Mouse (Mus musculus): Measurements from ENCODE around the gene Prune2. TPM values are rescaled to one million over a fixed set of nuclear protein-coding genes. Genes with fewer than 3 reads are reported as not detected.
A peak's percentile ranks its signal among the peaks of the same experiment; 100 is the strongest.
"Not testable (repeated sequence)": the region's sequence is repeated elsewhere in the genome, so short reads cannot be mapped to it uniquely, and the experiment has no call there.

The Prune2 gene
- polyA plus RNA-seq, 1 experiment, result 10.9 TPM

GRCm38 (mm10) chr19:17159676-17160075 lies 203.8 kb downstream of the Prune2 start:
- TF ChIP-seq EP300 (IDR thresholded peaks at IDR 0.05; ENCODE audit: insufficient read depth, low read depth, low read length) (no peak), POLR2A (IDR thresholded peaks at IDR 0.05; ENCODE audit: insufficient read depth, low read length) (no peak), CTCF (IDR thresholded peaks at IDR 0.05; ENCODE audit: low read depth, low read length) (no peak)
- no peak overlapping the region for H3K27ac ChIP-seq (ENCODE audit: insufficient read depth, low read length)
- H3K9me3 ChIP-seq (replicated peaks; ENCODE audit: control insufficient read depth, insufficient read depth, low read length, poor library complexity, severe bottlenecking), result no peaks in the 10 kb centered on the region
- no peak overlapping the region for H3K9ac ChIP-seq (ENCODE audit: low read depth, poor library complexity, severe bottlenecking)
- H3K4me3 ChIP-seq (ENCODE audit: low read depth, low read length), result no peak overlapping the region
- no peaks in the 10 kb centered on the region for H3K27me3 ChIP-seq (ENCODE audit: control insufficient read depth, insufficient read depth, low read length, poor library complexity, severe bottlenecking)
- no peaks in the 10 kb centered on the region for H3K4me1 ChIP-seq (ENCODE audit: control insufficient read depth, insufficient read depth, low read length)
- no peaks in the 10 kb centered on the region for H3K36me3 ChIP-seq (ENCODE audit: control insufficient read depth, insufficient read depth, low read length, poor library complexity, severe bottlenecking)

GRCm38 (mm10) chr19:17160231-17160630 lies 204.3 kb downstream of the Prune2 start:
- Histone ChIP-seq H3K9ac (ENCODE audit: low read depth, poor library complexity, severe bottlenecking) (no peak overlapping the region), H3K36me3 (ENCODE audit: control insufficient read depth, insufficient read depth, low read length, poor library complexity, severe bottlenecking) (no peaks in the 10 kb centered on the region)
- TF ChIP-seq POLR2A (IDR thresholded peaks at IDR 0.05; ENCODE audit: insufficient read depth, low read length) (no peak), CTCF (IDR thresholded peaks at IDR 0.05; ENCODE audit: low read depth, low read length) (no peak), EP300 (IDR thresholded peaks at IDR 0.05; ENCODE audit: insufficient read depth, low read depth, low read length) (no peak)

GRCm38 (mm10) chr19:17163511-17163953 lies 207.6 kb downstream of the Prune2 start:
- no peaks in the 10 kb centered on the region for H3K9me3 ChIP-seq (replicated peaks; ENCODE audit: control insufficient read depth, insufficient read depth, low read length, poor library complexity, severe bottlenecking)
- H3K4me3 ChIP-seq (ENCODE audit: low read depth, low read length), result no peak overlapping the region
- no peak overlapping the region for H3K27ac ChIP-seq (ENCODE audit: insufficient read depth, low read length)
- H3K36me3 ChIP-seq (ENCODE audit: control insufficient read depth, insufficient read depth, low read length, poor library complexity, severe bottlenecking), result peaks cover 4% of the 10 kb centered on the region; the same call in 1 of the 2 replicates
- no peaks in the 10 kb centered on the region for H3K27me3 ChIP-seq (ENCODE audit: control insufficient read depth, insufficient read depth, low read length, poor library complexity, severe bottlenecking)
- no peak overlapping the region for H3K9ac ChIP-seq (ENCODE audit: low read depth, poor library complexity, severe bottlenecking)
- H3K4me1 ChIP-seq (ENCODE audit: control insufficient read depth, insufficient read depth, low read length), result no peaks in the 10 kb centered on the region
- no peak for TF ChIP-seq EP300 (IDR thresholded peaks at IDR 0.05; ENCODE audit: insufficient read depth, low read depth, low read length)
- TF ChIP-seq CTCF (IDR thresholded peaks at IDR 0.05; ENCODE audit: low read depth, low read length), result peak; percentile 67

More at GRCm38 (mm10) chr19:17160231-17160630, 204.3 kb downstream of the Prune2 start:
- no peaks in the 10 kb centered on the region for H3K4me1 ChIP-seq (ENCODE audit: control insufficient read depth, insufficient read depth, low read length)
- no peaks in the 10 kb centered on the region for H3K9me3 ChIP-seq (replicated peaks; ENCODE audit: control insufficient read depth, insufficient read depth, low read length, poor library complexity, severe bottlenecking)
- H3K27ac ChIP-seq (ENCODE audit: insufficient read depth, low read length), result no peak overlapping the region
- no peaks in the 10 kb centered on the region for H3K27me3 ChIP-seq (ENCODE audit: control insufficient read depth, insufficient read depth, low read length, poor library complexity, severe bottlenecking)
- no peak overlapping the region for H3K4me3 ChIP-seq (ENCODE audit: low read depth, low read length)

GRCm38 (mm10) chr19:17166288-17166687 lies 210.4 kb downstream of the Prune2 start:
- H3K4me1 ChIP-seq (ENCODE audit: control insufficient read depth, insufficient read depth, low read length), result no peaks in the 10 kb centered on the region
- no peak overlapping the region for H3K27ac ChIP-seq (ENCODE audit: insufficient read depth, low read length)
- H3K36me3 ChIP-seq (ENCODE audit: control insufficient read depth, insufficient read depth, low read length, poor library complexity, severe bottlenecking), result peaks cover 5% of the 10 kb centered on the region; the same call in 1 of the 2 replicates
- no peaks in the 10 kb centered on the region for H3K9me3 ChIP-seq (replicated peaks; ENCODE audit: control insufficient read depth, insufficient read depth, low read length, poor library complexity, severe bottlenecking)
- no peak overlapping the region for H3K4me3 ChIP-seq (ENCODE audit: low read depth, low read length)
- TF ChIP-seq POLR2A (IDR thresholded peaks at IDR 0.05; ENCODE audit: insufficient read depth, low read length) (no peak), CTCF (IDR thresholded peaks at IDR 0.05; ENCODE audit: low read depth, low read length) (no peak), EP300 (IDR thresholded peaks at IDR 0.05; ENCODE audit: insufficient read depth, low read depth, low read length) (no peak)
- H3K9ac ChIP-seq (ENCODE audit: low read depth, poor library complexity, severe bottlenecking), result no peak overlapping the region
- no peaks in the 10 kb centered on the region for H3K27me3 ChIP-seq (ENCODE audit: control insufficient read depth, insufficient read depth, low read length, poor library complexity, severe bottlenecking)

- Histone ChIP-seq H3K27me3 (ENCODE audit: control insufficient read depth, insufficient read depth, low read length, poor library complexity, severe bottlenecking) (no peaks in the 10 kb centered on the region), H3K4me3 (ENCODE audit: low read depth, low read length) (no peak overlapping the region), H3K27ac (ENCODE audit: insufficient read depth, low read length) (no peak overlapping the region), H3K4me1 (ENCODE audit: control insufficient read depth, insufficient read depth, low read length) (no peaks in the 10 kb centered on the region), H3K9me3 (replicated peaks; ENCODE audit: control insufficient read depth, insufficient read depth, low read length, poor library complexity, severe bottlenecking) (no peaks in the 10 kb centered on the region), H3K36me3 (ENCODE audit: control insufficient read depth, insufficient read depth, low read length, poor library complexity, severe bottlenecking) (peaks cover 5% of the 10 kb centered on the region; the same call in 1 of the 2 replicates), H3K9ac (ENCODE audit: low read depth, poor library complexity, severe bottlenecking) (no peak overlapping the region)
- TF ChIP-seq POLR2A (IDR thresholded peaks at IDR 0.05; ENCODE audit: insufficient read depth, low read length) (no peak), EP300 (IDR thresholded peaks at IDR 0.05; ENCODE audit: insufficient read depth, low read depth, low read length) (no peak), CTCF (IDR thresholded peaks at IDR 0.05; ENCODE audit: low read depth, low read length) (no peak)
Measured at GRCm38 (mm10) chr19:17168186-17168585, 212.3 kb downstream of the Prune2 start.

- H3K36me3 ChIP-seq (ENCODE audit: control insufficient read depth, insufficient read depth, low read length, poor library complexity, severe bottlenecking), result peaks cover 5% of the 10 kb centered on the region; the same call in 1 of the 2 replicates
- H3K27me3 ChIP-seq (ENCODE audit: control insufficient read depth, insufficient read depth, low read length, poor library complexity, severe bottlenecking), result no peaks in the 10 kb centered on the region
- no peak overlapping the region for H3K27ac ChIP-seq (ENCODE audit: insufficient read depth, low read length)
- H3K4me1 ChIP-seq (ENCODE audit: control insufficient read depth, insufficient read depth, low read length), result no peaks in the 10 kb centered on the region
- TF ChIP-seq EP300 (IDR thresholded peaks at IDR 0.05; ENCODE audit: insufficient read depth, low read depth, low read length), result no peak
- TF ChIP-seq POLR2A (IDR thresholded peaks at IDR 0.05; ENCODE audit: insufficient read depth, low read length), result no peak
- TF ChIP-seq CTCF (IDR thresholded peaks at IDR 0.05; ENCODE audit: low read depth, low read length), result no peak
- no peak overlapping the region for H3K4me3 ChIP-seq (ENCODE audit: low read depth, low read length)
- no peaks in the 10 kb centered on the region for H3K9me3 ChIP-seq (replicated peaks; ENCODE audit: control insufficient read depth, insufficient read depth, low read length, poor library complexity, severe bottlenecking)
- no peak overlapping the region for H3K9ac ChIP-seq (ENCODE audit: low read depth, poor library complexity, severe bottlenecking)
Measured at GRCm38 (mm10) chr19:17169746-17170145, 213.8 kb downstream of the Prune2 start.

GRCm38 (mm10) chr19:17174501-17174900 lies 218.6 kb downstream of the Prune2 start:
- not testable (repeated sequence) for H3K36me3 ChIP-seq (ENCODE audit: control insufficient read depth, insufficient read depth, low read length, poor library complexity, severe bottlenecking); H3K27me3 ChIP-seq (ENCODE audit: control insufficient read depth, insufficient read depth, low read length, poor library complexity, severe bottlenecking); H3K9ac ChIP-seq (ENCODE audit: low read depth, poor library complexity, severe bottlenecking); H3K27ac ChIP-seq (ENCODE audit: insufficient read depth, low read length); H3K9me3 ChIP-seq (replicated peaks; ENCODE audit: control insufficient read depth, insufficient read depth, low read length, poor library complexity, severe bottlenecking); H3K4me3 ChIP-seq (ENCODE audit: low read depth, low read length); H3K4me1 ChIP-seq (ENCODE audit: control insufficient read depth, insufficient read depth, low read length)
